Mouse (Mus musculus) lung, embryonic 16.5 days (tissue): ENCODE results near the gene Stat3. TPM values are rescaled to one million over a fixed set of nuclear protein-coding genes. Genes with fewer than 3 reads are reported as not detected.

ENCODE experiments used
- ATAC-seq: fragments of 200-750 bp; cut with Nextera tagmentation; 2 replicates; pipeline ENCODE4 v1.8.0; 2017; ENCODE audit warnings: low read depth, mild to moderate bottlenecking, moderate library complexity
- H3K27ac ChIP-seq: fragments of 300-500 bp; sonication (generic); 2 replicates; pipeline ENCODE4 v1.5.1; 2014; ENCODE audit warnings: mild to moderate bottlenecking, control low read depth, low read length
- H3K27me3 ChIP-seq: fragments of 300-500 bp; sonication (generic); 2 replicates; pipeline ENCODE4 v1.6.1; 2014; ENCODE audit warnings: low read depth, low read length, mixed read lengths; ENCODE audit not compliant: control insufficient read depth, insufficient read depth
- H3K36me3 ChIP-seq: fragments of 300-500 bp; sonication (generic); 2 replicates; pipeline ENCODE4 v1.6.1; 2014; ENCODE audit warnings: low read length; ENCODE audit not compliant: control insufficient read depth, insufficient read depth
- H3K4me1 ChIP-seq: fragments of 300-500 bp; sonication (generic); replicated peaks from 2 replicates; pipeline ENCODE4 v1.6.1; 2014; ENCODE audit warnings: low read length, mixed read lengths; ENCODE audit not compliant: control insufficient read depth, insufficient read depth
- H3K4me2 ChIP-seq: fragments of 300-500 bp; sonication (generic); 2 replicates; pipeline ENCODE4 v1.6.1; 2014; ENCODE audit warnings: low read depth, low read length, control low read depth
- H3K4me3 ChIP-seq: fragments of 300-500 bp; sonication (generic); 2 replicates; pipeline ENCODE4 v1.5.1; 2014; ENCODE audit warnings: mild to moderate bottlenecking, low read length, control low read depth
- H3K9ac ChIP-seq: fragments of 300-500 bp; sonication (generic); 2 replicates; pipeline ENCODE4 v1.6.1; 2014; ENCODE audit warnings: low read length, control low read depth
- H3K9me3 ChIP-seq: fragments of 300-500 bp; sonication (generic); 2 replicates; pipeline ENCODE4 v1.6.1; 2016; ENCODE audit warnings: low read length; ENCODE audit not compliant: control insufficient read depth
- WGBS: fragments of 180-500 bp; shearing (Covaris S2); extraction: QIAGEN DNeasy Blood & Tissue Kit; methylation state at CpG from one replicate; pipeline ENCODE4 v1.1.7; 2014; 5-methylcytosine and 5-hydroxymethylcytosine counted together
- polyA plus RNA-seq: library from polyadenylated mRNA; unstranded; fragments of >200 nt; fragmentation: Nextera tagmentation; extraction: Ambion mirVana; gene quantifications from 2 replicates; pipeline ENCODE4 v1.2.1, GENCODE M21; 2015

Gene Stat3
- polyA plus RNA-seq, 1 experiment from 2014 or later, result 58.5 TPM

DNA sequence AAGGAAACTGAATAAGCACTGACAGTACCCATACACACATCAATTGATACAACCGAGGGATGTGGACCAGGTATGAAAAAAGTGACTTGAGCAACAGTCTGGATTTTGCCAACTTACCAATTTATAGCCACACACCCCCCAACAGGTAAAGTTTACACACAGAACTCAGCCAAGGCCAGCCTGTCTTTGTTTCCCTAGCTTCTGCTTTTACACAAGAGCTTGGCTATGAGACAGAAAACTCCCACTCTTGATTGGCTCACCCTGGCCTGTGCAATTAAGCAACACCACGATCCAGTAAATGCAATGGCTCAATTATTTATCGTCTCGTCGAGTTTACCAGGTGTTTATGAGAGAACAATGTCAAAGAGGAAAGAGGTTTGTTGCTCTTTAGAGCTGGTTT is 1.2 kb downstream of the Stat3 start:
- peaks cover 20% of the 10 kb centered on the region for H3K4me1 ChIP-seq
- H3K27ac ChIP-seq, result no peak overlapping the region
- no peaks in the 10 kb centered on the region for H3K27me3 ChIP-seq
- H3K9me3 ChIP-seq, result no peaks in the 10 kb centered on the region
- H3K36me3 ChIP-seq, result no peaks in the 10 kb centered on the region
- ATAC-seq, result no peak
- H3K4me3 ChIP-seq, result peak overlapping the region; percentile 100
- H3K4me2 ChIP-seq, result peak overlapping the region; percentile 78
- WGBS, result 19% methylated on average over 5 of the region's 5 CpGs
- H3K9ac ChIP-seq, result peak overlapping the region; percentile 17

DNA sequence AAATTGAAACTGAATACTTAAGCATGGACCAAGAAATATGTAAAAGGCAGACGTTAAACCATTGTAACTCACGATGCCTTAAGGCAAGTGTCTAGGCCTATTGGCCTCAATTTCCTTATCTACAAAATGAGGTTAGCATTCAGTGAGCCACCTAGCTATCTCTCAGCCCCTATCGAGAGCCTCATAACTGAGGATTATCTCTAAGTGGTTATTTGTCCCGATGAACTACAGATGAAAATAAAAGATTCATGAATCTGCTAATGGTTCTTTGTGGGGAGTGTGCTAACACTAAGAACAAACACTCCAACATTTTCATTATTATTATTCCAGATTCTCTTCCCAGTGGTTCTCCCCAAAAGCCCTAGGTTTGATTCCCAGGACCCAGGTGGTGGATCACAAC is 2.0 kb downstream of the Stat3 start:
- H3K4me2 ChIP-seq, result no peak overlapping the region; the same call in 1 of the 2 replicates
- H3K9ac ChIP-seq, result no peak overlapping the region
- H3K27me3 ChIP-seq, result no peaks in the 10 kb centered on the region
- no peak overlapping the region for H3K4me3 ChIP-seq
- no peak for ATAC-seq
- peaks cover 20% of the 10 kb centered on the region for H3K4me1 ChIP-seq
- no peaks in the 10 kb centered on the region for H3K9me3 ChIP-seq
- H3K27ac ChIP-seq, result no peak overlapping the region
- 66% methylated on average over 4 of the region's 4 CpGs for WGBS
- H3K36me3 ChIP-seq, result no peaks in the 10 kb centered on the region

DNA sequence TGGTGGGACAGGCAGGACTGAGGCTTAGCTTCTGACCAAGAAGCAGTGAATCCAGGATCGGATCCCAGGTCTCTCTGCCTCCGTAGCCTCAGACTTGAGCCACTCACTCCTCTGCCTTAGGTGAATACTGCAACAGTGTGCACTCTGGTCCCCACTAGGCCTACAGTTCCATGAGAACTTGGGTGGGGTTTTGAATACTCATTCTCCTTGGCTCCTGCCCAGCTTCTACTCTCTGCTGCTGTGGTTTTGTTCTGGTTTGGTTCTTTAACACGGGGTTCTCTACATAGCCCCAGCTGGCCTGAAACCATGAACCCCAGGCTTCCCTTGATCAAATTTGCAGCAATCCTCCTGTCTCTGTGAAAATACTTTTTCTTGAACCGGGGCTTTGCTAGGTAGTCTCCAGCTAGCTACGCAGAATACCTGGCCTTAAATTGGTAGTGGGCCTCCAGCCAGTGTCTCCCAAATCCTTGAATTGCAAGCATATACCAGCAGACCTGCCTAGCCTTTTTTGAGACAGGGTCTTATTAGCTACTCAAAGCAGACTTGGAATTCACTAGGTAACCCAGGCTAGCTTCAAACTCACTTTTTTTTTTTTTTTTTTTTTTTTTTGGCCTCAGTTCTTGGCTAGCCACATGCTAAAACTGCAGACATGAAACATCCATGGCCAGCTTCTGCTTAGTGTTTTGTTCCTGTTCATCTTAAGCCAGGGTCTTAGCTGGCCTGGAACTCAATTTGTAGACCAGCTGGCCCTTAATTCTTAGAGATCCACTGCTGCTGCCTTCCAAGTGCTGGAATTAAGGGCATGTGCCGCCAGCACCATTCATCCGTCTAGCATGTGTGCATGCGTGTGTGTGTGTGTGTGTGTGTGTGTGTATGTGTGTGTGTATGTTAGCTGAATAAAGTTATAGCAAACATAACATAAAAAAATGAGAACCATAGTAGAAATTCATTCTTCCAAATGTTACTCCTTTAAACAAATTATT is 3.7 kb downstream of the Stat3 start:
- H3K9me3 ChIP-seq, result no peaks in the 10 kb centered on the region
- no peaks in the 10 kb centered on the region for H3K27me3 ChIP-seq
- no peak for ATAC-seq
- H3K4me1 ChIP-seq, result peaks cover 20% of the 10 kb centered on the region
- H3K4me3 ChIP-seq, result no peak overlapping the region
- H3K36me3 ChIP-seq, result no peaks in the 10 kb centered on the region
- H3K9ac ChIP-seq, result no peak overlapping the region
- WGBS, result 89% methylated on average over 8 of the region's 8 CpGs
- H3K4me2 ChIP-seq, result no peak overlapping the region
- no peak overlapping the region for H3K27ac ChIP-seq

DNA sequence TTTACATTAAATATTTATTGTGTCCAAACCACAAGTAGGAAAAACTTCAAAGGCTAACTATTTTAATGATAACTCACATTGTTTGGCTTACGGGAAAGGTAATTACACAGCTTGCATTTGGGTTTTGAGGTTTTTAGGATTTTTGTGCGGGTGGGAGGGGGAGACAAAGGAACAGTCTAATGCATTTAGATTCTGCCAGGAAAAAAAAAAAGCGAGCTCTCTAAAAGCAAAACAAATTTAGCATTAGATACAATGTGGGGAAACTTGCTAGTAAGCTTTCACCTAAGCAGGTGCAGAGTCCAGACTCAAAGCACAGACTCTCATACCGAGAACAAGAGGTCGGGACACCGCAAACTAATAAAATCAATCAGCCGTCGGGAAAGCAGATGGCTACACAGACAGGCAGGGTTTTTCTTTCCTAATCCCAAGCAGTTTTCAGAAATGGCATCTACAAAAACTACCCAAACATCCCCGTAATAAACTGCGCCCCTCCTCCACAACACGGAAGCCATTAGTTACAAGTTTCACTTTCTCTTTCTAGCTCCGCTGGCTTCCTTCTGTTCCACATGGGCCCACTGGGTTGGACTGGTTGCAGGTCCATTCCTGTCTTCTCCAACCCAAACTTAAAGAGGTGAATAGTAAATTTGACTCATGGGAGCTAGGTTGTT is 8.0 kb downstream of the Stat3 start:
- no peaks in the 10 kb centered on the region for H3K36me3 ChIP-seq
- H3K4me3 ChIP-seq, result peak overlapping the region; percentile 36
- peaks cover 5% of the 10 kb centered on the region; the same call in 1 of the 2 replicates for H3K4me1 ChIP-seq
- 53% methylated on average over 12 of the region's 12 CpGs for WGBS
- H3K27ac ChIP-seq, result no peak overlapping the region
- H3K9ac ChIP-seq, result peak overlapping the region; percentile 2; the same call in 1 of the 2 replicates
- H3K9me3 ChIP-seq, result no peaks in the 10 kb centered on the region
- H3K4me2 ChIP-seq, result peak overlapping the region; percentile 40
- no peaks in the 10 kb centered on the region for H3K27me3 ChIP-seq
- no peak for ATAC-seq

DNA sequence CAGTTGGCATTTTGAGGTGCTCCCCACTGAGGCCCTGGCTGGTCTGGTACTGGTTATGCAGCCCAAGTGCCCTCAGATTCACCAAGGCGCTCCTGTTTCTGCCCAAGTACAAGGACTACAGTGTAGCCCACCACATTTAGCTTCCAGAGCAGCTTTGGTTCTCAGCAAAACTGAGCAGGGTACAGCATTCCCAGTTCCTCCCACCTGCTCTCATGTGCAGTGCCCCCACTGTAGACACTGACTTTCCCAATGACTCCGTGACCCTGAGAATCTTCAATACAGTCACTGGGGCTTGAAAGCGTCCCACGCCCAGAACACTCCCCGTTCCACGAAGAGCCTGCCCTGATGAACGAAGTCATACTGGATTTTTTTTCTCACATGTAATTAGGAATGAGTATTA is 8.7 kb downstream of the Stat3 start:
- Histone ChIP-seq H3K4me2 (no peak overlapping the region), H3K36me3 (no peaks in the 10 kb centered on the region), H3K4me3 (no peak overlapping the region), H3K9ac (no peak overlapping the region), H3K4me1 (peaks cover 5% of the 10 kb centered on the region; the same call in 1 of the 2 replicates), H3K27ac (no peak overlapping the region), H3K27me3 (no peaks in the 10 kb centered on the region), H3K9me3 (no peaks in the 10 kb centered on the region)
- WGBS, result 71% methylated on average over 7 of the region's 7 CpGs
- ATAC-seq, result no peak

DNA sequence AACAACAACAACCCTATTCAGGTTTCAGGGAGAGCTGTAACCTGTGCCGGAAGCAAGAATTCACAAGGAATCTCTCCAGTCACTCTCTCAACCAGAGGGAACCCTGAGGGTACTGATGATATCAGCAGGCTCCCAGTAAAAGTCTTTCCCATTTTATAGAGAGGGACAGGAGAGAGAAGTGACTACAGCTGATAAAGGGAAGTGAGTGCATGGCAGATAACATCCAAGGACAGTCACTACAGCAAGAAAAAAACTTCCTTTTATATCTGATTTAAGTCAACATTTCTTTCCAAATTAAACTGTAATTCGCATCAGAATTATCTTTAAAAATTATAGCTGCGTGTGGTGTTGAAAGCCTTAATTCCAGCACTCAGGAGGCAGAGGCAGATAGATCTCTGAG is 12.0 kb downstream of the Stat3 start:
- Histone ChIP-seq H3K27me3 (no peaks in the 10 kb centered on the region), H3K4me3 (no peak overlapping the region), H3K4me1 (no peaks in the 10 kb centered on the region), H3K9ac (no peak overlapping the region), H3K36me3 (no peaks in the 10 kb centered on the region), H3K9me3 (no peaks in the 10 kb centered on the region), H3K4me2 (no peak overlapping the region), H3K27ac (no peak overlapping the region)
- WGBS, result 82% methylated on average over 3 of the region's 3 CpGs
- no peak for ATAC-seq

DNA sequence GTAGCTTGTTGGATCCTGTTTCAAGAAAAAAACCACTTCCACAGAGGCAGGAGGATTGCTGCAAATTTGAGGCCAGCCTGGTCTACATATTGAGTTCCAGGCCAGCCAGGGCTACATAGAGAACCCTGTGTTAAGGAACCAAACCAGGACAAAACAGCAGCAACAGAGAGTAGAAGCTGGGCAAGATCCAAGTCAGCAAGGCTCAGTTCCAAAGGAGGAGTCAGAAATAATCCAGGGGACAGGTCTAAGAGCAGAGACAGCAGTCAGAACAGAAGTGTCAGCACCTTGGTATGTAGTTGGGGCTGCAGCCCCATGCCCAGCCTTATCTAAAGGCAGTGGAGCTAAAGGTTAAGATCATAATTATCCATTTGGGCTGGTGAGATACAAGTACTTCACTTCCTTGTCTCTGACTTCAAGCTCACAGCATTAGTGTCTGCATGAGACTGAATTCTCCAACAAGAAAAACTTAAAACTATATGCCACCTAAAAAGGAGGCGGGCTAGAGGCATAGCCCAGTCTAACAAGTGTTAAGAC is 14.9 kb downstream of the Stat3 start:
- WGBS, result 83% methylated on average over 1 of the region's 1 CpGs
- no peaks in the 10 kb centered on the region for H3K27me3 ChIP-seq
- no peak for ATAC-seq
- H3K36me3 ChIP-seq, result no peaks in the 10 kb centered on the region
- H3K9ac ChIP-seq, result no peak overlapping the region
- H3K4me2 ChIP-seq, result no peak overlapping the region
- no peak overlapping the region for H3K27ac ChIP-seq
- H3K4me1 ChIP-seq, result no peaks in the 10 kb centered on the region
- H3K9me3 ChIP-seq, result no peaks in the 10 kb centered on the region
- no peak overlapping the region for H3K4me3 ChIP-seq

DNA sequence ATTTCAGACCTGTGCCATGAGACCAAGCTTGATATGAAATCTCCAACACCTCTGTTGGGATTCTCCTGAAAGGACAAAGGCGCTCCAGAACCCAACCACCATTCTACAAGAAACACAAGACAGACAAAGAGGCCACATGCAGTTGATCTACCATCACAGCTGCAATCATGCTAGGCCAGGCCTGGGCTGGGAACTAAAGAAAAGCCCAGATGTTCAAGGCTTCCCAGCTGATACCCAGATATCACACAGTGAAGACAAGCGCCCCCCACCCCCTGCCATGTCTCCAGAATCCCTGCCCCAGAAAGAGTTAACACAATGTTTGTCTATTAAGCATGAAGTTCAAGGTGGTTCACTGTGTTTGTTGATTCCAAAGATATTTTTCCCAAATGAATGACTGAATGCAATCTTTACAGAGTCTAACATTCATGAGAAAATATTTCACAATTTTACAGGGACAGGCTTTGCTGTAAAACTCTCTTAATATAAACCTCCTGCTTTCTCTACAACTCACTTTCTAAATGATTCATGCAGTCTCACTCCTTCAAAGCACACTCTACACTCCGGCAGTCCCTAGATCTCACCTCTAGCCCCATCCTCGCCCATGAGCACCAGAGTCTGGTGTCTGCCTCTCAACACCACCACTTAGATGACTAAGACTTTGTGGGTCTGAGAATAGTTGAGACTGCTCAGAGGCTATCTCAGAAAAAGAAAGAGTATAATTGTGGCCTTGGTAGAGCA is 18.3 kb downstream of the Stat3 start:
- Histone ChIP-seq H3K36me3 (no peaks in the 10 kb centered on the region), H3K4me2 (no peak overlapping the region), H3K27me3 (no peaks in the 10 kb centered on the region), H3K9ac (no peak overlapping the region), H3K9me3 (no peaks in the 10 kb centered on the region), H3K27ac (no peak overlapping the region), H3K4me3 (no peak overlapping the region), H3K4me1 (no peaks in the 10 kb centered on the region)
- no peak for ATAC-seq
- 85% methylated on average over 4 of the region's 4 CpGs for WGBS
